Mouse (Mus musculus) embryonic facial prominence, embryonic 12.5 days (tissue): ENCODE measurements at regions not wholly inside any gene's neighbourhood (a gene's known extent, or its start where the extent isn't known, plus 50 kb on each side); places are given as distances from the start of the nearest gene placed in this dataset.

Experiments used
- ATAC-seq: fragments of 200-750 bp; cut with Nextera tagmentation; 2 replicates; pipeline ENCODE4 v1.8.0; 2017; ENCODE audit not compliant: insufficient number of reproducible peaks, insufficient read depth, low FRiP score, low TSS enrichment
- H3K27ac ChIP-seq: fragments of 300-500 bp; sonication (generic); 2 replicates; pipeline ENCODE4 v1.5.1; 2016; ENCODE audit warnings: mild to moderate bottlenecking
- H3K27me3 ChIP-seq: fragments of 300-500 bp; sonication (generic); 2 replicates; pipeline ENCODE4 v1.6.1; 2016; ENCODE audit warnings: mild to moderate bottlenecking, moderate library complexity
- H3K36me3 ChIP-seq: fragments of 300-500 bp; sonication (generic); 2 replicates; pipeline ENCODE4 v1.6.1; 2016; ENCODE audit warnings: mild to moderate bottlenecking
- H3K4me1 ChIP-seq: fragments of 300-500 bp; sonication (generic); 2 replicates; pipeline ENCODE4 v1.6.1; 2016
- H3K4me2 ChIP-seq: fragments of 300-500 bp; sonication (generic); replicated peaks from 2 replicates; pipeline ENCODE4 v1.6.1; 2016; ENCODE audit warnings: mild to moderate bottlenecking, moderate library complexity
- H3K4me3 ChIP-seq: fragments of 300-500 bp; sonication (generic); 2 replicates; pipeline ENCODE4 v1.5.1; 2016; ENCODE audit warnings: mild to moderate bottlenecking
- H3K9ac ChIP-seq: fragments of 300-500 bp; sonication (generic); 2 replicates; pipeline ENCODE4 v1.6.1; 2016; ENCODE audit warnings: mild to moderate bottlenecking, moderate library complexity
- H3K9me3 ChIP-seq: fragments of 300-500 bp; sonication (generic); 2 replicates; pipeline ENCODE4 v1.6.1; 2016; ENCODE audit warnings: mild to moderate bottlenecking, moderate library complexity
- WGBS: fragments of 180-500 bp; shearing (Covaris S2); methylation state at CpG from one replicate; pipeline ENCODE4 v1.1.7; 2016; 5-methylcytosine and 5-hydroxymethylcytosine counted together

- 15% methylated on average over 1 of the region's 1 CpGs for WGBS
- no peaks in the 10 kb centered on the region for H3K9me3 ChIP-seq
- H3K27ac ChIP-seq = no peak overlapping the region
- no peaks in the 10 kb centered on the region for H3K36me3 ChIP-seq
- H3K4me3 ChIP-seq = no peak overlapping the region
- H3K27me3 ChIP-seq = no peaks in the 10 kb centered on the region
- no peak overlapping the region for H3K4me2 ChIP-seq
- peak; percentile 56; the same call in 1 of the 2 replicates for ATAC-seq
- H3K4me1 ChIP-seq = no peaks in the 10 kb centered on the region
- no peak overlapping the region for H3K9ac ChIP-seq
These were observed 478.8 kb downstream of the Slitrk6 start for GRCm38 (mm10) chr14:110276192-110276591.

- no peak for ATAC-seq
- H3K27ac ChIP-seq = no peak overlapping the region
- no peaks in the 10 kb centered on the region for H3K27me3 ChIP-seq
- H3K4me1 ChIP-seq = no peaks in the 10 kb centered on the region
- H3K9me3 ChIP-seq = no peaks in the 10 kb centered on the region
- no peak overlapping the region for H3K9ac ChIP-seq
- H3K4me2 ChIP-seq = no peak overlapping the region
- H3K4me3 ChIP-seq = no peak overlapping the region
- H3K36me3 ChIP-seq = no peaks in the 10 kb centered on the region
- WGBS = 66% methylated on average over 2 of the region's 2 CpGs
These were observed 483.7 kb downstream of the Slitrk6 start for GRCm38 (mm10) chr14:110271270-110271669.

- no peak overlapping the region for H3K27ac ChIP-seq
- no peak overlapping the region for H3K4me2 ChIP-seq
- no peak overlapping the region for H3K4me3 ChIP-seq
- no peaks in the 10 kb centered on the region for H3K27me3 ChIP-seq
- no peaks in the 10 kb centered on the region for H3K36me3 ChIP-seq
- WGBS = 89% methylated on average over 1 of the region's 1 CpGs
- H3K9ac ChIP-seq = no peak overlapping the region
- H3K9me3 ChIP-seq = no peaks in the 10 kb centered on the region
- no peak; the same call in 1 of the 2 replicates for ATAC-seq
- H3K4me1 ChIP-seq = no peaks in the 10 kb centered on the region
These were observed 510.5 kb downstream of the Slitrk6 start for GRCm38 (mm10) chr14:110244466-110244865.

GRCm38 (mm10) chr14:110243549-110243948 is 511.4 kb downstream of the Slitrk6 start:
- Histone ChIP-seq H3K4me3 (no peak overlapping the region), H3K36me3 (no peaks in the 10 kb centered on the region), H3K27ac (no peak overlapping the region), H3K4me2 (no peak overlapping the region), H3K9ac (no peak overlapping the region), H3K9me3 (no peaks in the 10 kb centered on the region), H3K4me1 (no peaks in the 10 kb centered on the region), H3K27me3 (no peaks in the 10 kb centered on the region)
- no peak for ATAC-seq
- WGBS = 79% methylated on average over 2 of the region's 2 CpGs

GRCm38 (mm10) chr14:110238800-110239199 is 516.1 kb downstream of the Slitrk6 start:
- H3K36me3 ChIP-seq = no peaks in the 10 kb centered on the region
- no peaks in the 10 kb centered on the region for H3K4me1 ChIP-seq
- WGBS = 65% methylated on average over 2 of the region's 2 CpGs
- no peaks in the 10 kb centered on the region for H3K9me3 ChIP-seq
- H3K9ac ChIP-seq = no peak overlapping the region
- no peak overlapping the region for H3K4me3 ChIP-seq
- H3K4me2 ChIP-seq = no peak overlapping the region
- H3K27me3 ChIP-seq = no peaks in the 10 kb centered on the region
- no peak overlapping the region for H3K27ac ChIP-seq
- ATAC-seq = no peak

GRCm38 (mm10) chr14:110224678-110225446 is 530.1 kb downstream of the Slitrk6 start:
- Histone ChIP-seq H3K27ac (no peak overlapping the region), H3K4me1 (no peaks in the 10 kb centered on the region), H3K9me3 (no peaks in the 10 kb centered on the region), H3K27me3 (no peaks in the 10 kb centered on the region), H3K9ac (no peak overlapping the region), H3K36me3 (no peaks in the 10 kb centered on the region), H3K4me3 (no peak overlapping the region), H3K4me2 (no peak overlapping the region)
- ATAC-seq = no peak
- WGBS = 75% methylated on average over 6 of the region's 6 CpGs

GRCm38 (mm10) chr14:110190987-110191607 is 563.9 kb downstream of the Slitrk6 start:
- no peaks in the 10 kb centered on the region for H3K27me3 ChIP-seq
- H3K27ac ChIP-seq = no peak overlapping the region
- H3K36me3 ChIP-seq = no peaks in the 10 kb centered on the region
- no peak overlapping the region for H3K4me2 ChIP-seq
- WGBS = 57% methylated on average over 2 of the region's 2 CpGs
- no peak overlapping the region for H3K4me3 ChIP-seq
- H3K9ac ChIP-seq = no peak overlapping the region
- H3K4me1 ChIP-seq = no peaks in the 10 kb centered on the region
- no peak for ATAC-seq
- H3K9me3 ChIP-seq = no peaks in the 10 kb centered on the region

- no peak overlapping the region for H3K9ac ChIP-seq
- H3K9me3 ChIP-seq = no peaks in the 10 kb centered on the region
- H3K4me3 ChIP-seq = no peak overlapping the region
- ATAC-seq = no peak
- no peak overlapping the region for H3K27ac ChIP-seq
- 63% methylated on average over 3 of the region's 3 CpGs for WGBS
- H3K4me2 ChIP-seq = no peak overlapping the region
- no peaks in the 10 kb centered on the region for H3K27me3 ChIP-seq
- H3K36me3 ChIP-seq = no peaks in the 10 kb centered on the region
- no peaks in the 10 kb centered on the region for H3K4me1 ChIP-seq
These were observed 564.5 kb downstream of the Slitrk6 start for GRCm38 (mm10) chr14:110190471-110190870.

- Histone ChIP-seq H3K27me3 (no peaks in the 10 kb centered on the region), H3K27ac (no peak overlapping the region), H3K9ac (no peak overlapping the region), H3K9me3 (no peaks in the 10 kb centered on the region), H3K4me3 (no peak overlapping the region), H3K36me3 (no peaks in the 10 kb centered on the region), H3K4me2 (no peak overlapping the region), H3K4me1 (no peaks in the 10 kb centered on the region)
- ATAC-seq = no peak
These were observed 575.8 kb downstream of the Slitrk6 start for GRCm38 (mm10) chr14:110179166-110179565.

GRCm38 (mm10) chr14:110171162-110172117 is 583.5 kb downstream of the Slitrk6 start:
- no peak overlapping the region for H3K9ac ChIP-seq
- 75% methylated on average over 3 of the region's 3 CpGs for WGBS
- no peak for ATAC-seq
- H3K4me1 ChIP-seq = no peaks in the 10 kb centered on the region
- no peaks in the 10 kb centered on the region for H3K36me3 ChIP-seq
- no peak overlapping the region for H3K4me3 ChIP-seq
- no peaks in the 10 kb centered on the region for H3K9me3 ChIP-seq
- H3K27me3 ChIP-seq = no peaks in the 10 kb centered on the region
- no peak overlapping the region for H3K4me2 ChIP-seq
- no peak overlapping the region for H3K27ac ChIP-seq

GRCm38 (mm10) chr14:110168632-110169031 is 586.3 kb downstream of the Slitrk6 start:
- Histone ChIP-seq H3K4me3 (no peak overlapping the region), H3K4me1 (no peaks in the 10 kb centered on the region), H3K9me3 (no peaks in the 10 kb centered on the region), H3K9ac (no peak overlapping the region), H3K27me3 (no peaks in the 10 kb centered on the region), H3K4me2 (no peak overlapping the region), H3K36me3 (no peaks in the 10 kb centered on the region), H3K27ac (no peak overlapping the region)
- no peak for ATAC-seq
- WGBS = 49% methylated on average over 5 of the region's 5 CpGs
